Mouse (Mus musculus): Measurements from ENCODE around the gene Depdc5. TPM values are rescaled to one million over a fixed set of nuclear protein-coding genes. Genes with fewer than 3 reads are reported as not detected.
"Not testable (repeated sequence)": the region's sequence is repeated elsewhere in the genome, so short reads cannot be mapped to it uniquely, and the experiment has no call there.

Depdc5 gene
- 32.4 and 35.0 TPM in 2 replicates for polyA plus RNA-seq (2014; fragmentation: Nextera tagmentation; extraction: Ambion mirVana)

DNA sequence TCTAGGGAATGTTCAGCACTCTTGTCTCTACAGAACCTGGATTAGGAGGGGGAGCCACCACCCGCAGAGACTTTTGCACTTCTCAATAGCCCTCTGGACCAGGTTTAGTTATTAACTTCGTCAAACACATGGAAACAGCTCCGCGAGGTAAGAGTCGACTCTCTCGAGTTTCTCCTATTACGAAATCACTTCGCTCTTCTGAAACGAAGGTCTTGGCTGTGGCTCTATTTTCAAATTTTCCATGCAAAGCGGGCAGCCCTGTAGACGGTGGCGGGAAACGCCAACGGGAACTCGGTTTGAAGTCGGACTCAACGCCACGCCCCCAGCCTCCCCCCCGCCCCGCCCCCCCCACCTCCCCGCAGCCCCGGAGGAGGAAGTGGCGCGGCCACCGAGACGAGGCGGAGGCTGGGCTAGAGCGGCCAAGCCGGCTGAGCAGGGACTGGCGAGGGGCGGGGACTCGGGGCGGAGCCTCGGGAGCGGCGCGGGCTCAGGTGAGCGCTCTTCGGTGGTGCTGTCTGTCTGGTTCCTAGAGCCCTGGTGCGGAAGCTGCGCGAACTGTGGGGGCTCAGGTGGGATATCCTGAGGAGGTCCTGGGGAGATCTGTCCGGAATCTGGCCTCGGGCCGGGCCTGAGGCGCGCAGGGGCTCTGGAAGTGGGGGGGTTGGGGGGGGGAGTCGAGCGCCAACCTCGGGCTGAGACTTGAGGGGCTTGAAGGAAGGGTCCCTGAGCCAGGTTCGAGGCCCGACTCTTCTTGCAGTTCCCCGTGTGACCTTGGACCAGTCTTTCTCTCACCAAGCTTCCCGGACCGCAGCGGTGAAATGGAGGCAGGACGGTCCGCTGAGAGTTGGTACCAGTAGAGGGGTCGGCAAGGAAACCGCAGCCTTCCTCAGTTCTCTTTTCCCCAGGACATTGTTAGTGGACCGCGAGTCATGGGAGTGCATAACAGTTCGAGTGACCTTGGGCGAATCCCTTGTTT is at the start of gene Depdc5:
TSS of gene Depdc5 (plus strand) at position 449 of the 976 bp plus-strand sequence.
- peak within 1 kb of the TSS; percentile 65 for H3K4me3 ChIP-seq (ENCODE audit: low read depth, low read length)
- peak; percentile 99 for ATAC-seq (ENCODE audit: low FRiP score)
- peaks cover 6% of the 10 kb centered on the region for H3K4me1 ChIP-seq (ENCODE audit: control insufficient read depth, insufficient read depth, low read length)
- no peaks in the 10 kb centered on the region for H3K36me3 ChIP-seq (ENCODE audit: control insufficient read depth, insufficient read depth, low read length)
- H3K27me3 ChIP-seq (ENCODE audit: control insufficient read depth, insufficient read depth, low read length) = no peaks in the 10 kb centered on the region
- WGBS = under 1% methylated on average over 57 of the region's 64 CpGs
- H3K9ac ChIP-seq (ENCODE audit: low read length) = peak within 1 kb of the TSS; percentile 60
- H3K4me2 ChIP-seq = peak within 1 kb of the TSS; percentile 69
- H3K27ac ChIP-seq (ENCODE audit: low read depth, low read length) = no peak within 1 kb of the TSS
- DNase-seq (ENCODE audit: low spot score, missing footprints) = peak; percentile 98
- H3K9me3 ChIP-seq (ENCODE audit: control insufficient read depth, low read length) = no peaks in the 10 kb centered on the region

DNA sequence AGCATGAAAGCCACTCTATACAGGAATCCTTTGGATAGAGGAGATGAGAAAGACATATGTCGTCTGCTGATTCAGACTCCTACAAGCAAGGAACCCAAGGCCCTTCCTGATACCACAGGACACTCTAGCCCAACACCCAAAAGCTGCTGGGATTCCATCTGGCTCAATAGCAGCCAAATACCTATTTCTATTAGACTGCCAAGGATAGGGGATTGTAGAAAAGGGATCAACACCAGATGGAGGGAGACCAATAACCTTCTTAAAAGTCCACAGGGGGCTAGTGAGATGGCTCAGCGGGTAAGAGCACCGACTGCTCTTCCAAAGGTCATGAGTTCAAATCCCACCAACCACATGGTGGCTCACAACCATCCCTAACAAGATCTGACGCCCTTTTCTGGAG is 48.1 kb upstream of the Depdc5 start:
- 94% methylated on average over 4 of the region's 4 CpGs for WGBS
- Histone ChIP-seq H3K27ac (ENCODE audit: low read depth, low read length) (no peak overlapping the region), H3K4me1 (ENCODE audit: control insufficient read depth, insufficient read depth, low read length) (no peaks in the 10 kb centered on the region), H3K36me3 (ENCODE audit: control insufficient read depth, insufficient read depth, low read length) (peaks cover 7% of the 10 kb centered on the region), H3K9me3 (ENCODE audit: control insufficient read depth, low read length) (no peaks in the 10 kb centered on the region), H3K4me2 (no peak overlapping the region), H3K4me3 (ENCODE audit: low read depth, low read length) (no peak overlapping the region), H3K9ac (ENCODE audit: low read length) (no peak overlapping the region), H3K27me3 (ENCODE audit: control insufficient read depth, insufficient read depth, low read length) (no peaks in the 10 kb centered on the region)
- ATAC-seq (ENCODE audit: low FRiP score) = no peak
- DNase-seq (ENCODE audit: low spot score, missing footprints) = no peak

DNA sequence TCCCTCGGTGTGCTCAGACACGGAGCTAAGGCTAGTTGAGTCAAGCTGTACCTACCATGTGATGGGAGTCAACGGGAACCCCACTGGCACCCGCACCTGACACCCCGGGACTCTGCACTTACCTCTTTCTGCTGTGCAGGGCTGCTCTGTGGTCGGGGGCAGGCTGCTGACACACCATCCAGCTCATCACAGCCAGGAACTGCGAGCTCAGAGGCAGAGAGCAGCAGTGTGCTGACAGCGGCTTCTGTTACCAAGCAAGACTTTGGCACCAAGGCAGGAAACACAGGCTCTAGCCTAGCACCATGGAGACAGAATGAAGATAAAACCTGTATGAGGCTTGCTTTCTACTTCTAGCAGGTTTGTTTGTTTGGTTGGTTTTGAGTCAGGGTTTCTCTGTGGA is 43.0 kb upstream of the Depdc5 start:
- H3K27me3 ChIP-seq (ENCODE audit: control insufficient read depth, insufficient read depth, low read length) = no peaks in the 10 kb centered on the region
- no peak for DNase-seq (ENCODE audit: low spot score, missing footprints)
- WGBS = 93% methylated on average over 8 of the region's 8 CpGs
- peaks cover 14% of the 10 kb centered on the region for H3K36me3 ChIP-seq (ENCODE audit: control insufficient read depth, insufficient read depth, low read length)
- no peak overlapping the region for H3K4me3 ChIP-seq (ENCODE audit: low read depth, low read length)
- no peak overlapping the region for H3K27ac ChIP-seq (ENCODE audit: low read depth, low read length)
- no peaks in the 10 kb centered on the region for H3K4me1 ChIP-seq (ENCODE audit: control insufficient read depth, insufficient read depth, low read length)
- no peaks in the 10 kb centered on the region for H3K9me3 ChIP-seq (ENCODE audit: control insufficient read depth, low read length)
- H3K9ac ChIP-seq (ENCODE audit: low read length) = no peak overlapping the region
- H3K4me2 ChIP-seq = no peak overlapping the region
- ATAC-seq (ENCODE audit: low FRiP score) = no peak

DNA sequence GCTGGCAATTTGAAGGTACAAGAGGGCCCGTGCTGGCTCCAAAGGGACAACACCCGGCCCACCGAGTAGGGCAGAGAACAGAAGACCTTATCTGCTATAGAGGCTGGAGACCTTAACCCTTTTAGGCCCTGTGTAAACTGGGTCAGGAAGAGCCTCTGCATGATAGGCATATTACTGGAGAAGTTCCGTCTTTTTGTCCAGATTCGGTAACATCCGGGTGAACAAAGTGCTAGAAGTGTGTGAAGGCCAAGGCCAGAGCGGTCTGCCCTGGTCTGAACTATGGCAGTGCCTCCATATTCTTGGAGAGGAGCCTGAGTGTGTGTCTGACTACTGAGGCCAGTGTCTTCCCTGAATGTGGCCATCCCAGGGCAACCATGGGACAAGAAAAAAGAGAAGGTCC is 36.5 kb upstream of the Depdc5 start, which contains the start of gene Gm20671:
TSS of gene Gm20671 (minus strand) at position 101 of the 400 bp plus-strand sequence.
- no peak for DNase-seq (ENCODE audit: low spot score, missing footprints)
- no peaks in the 10 kb centered on the region for H3K27me3 ChIP-seq (ENCODE audit: control insufficient read depth, insufficient read depth, low read length)
- no peak for ATAC-seq (ENCODE audit: low FRiP score)
- H3K9ac ChIP-seq (ENCODE audit: low read length) = no peak within 1 kb of the TSS
- peaks cover 16% of the 10 kb centered on the region for H3K36me3 ChIP-seq (ENCODE audit: control insufficient read depth, insufficient read depth, low read length)
- no peak within 1 kb of the TSS for H3K27ac ChIP-seq (ENCODE audit: low read depth, low read length)
- no peaks in the 10 kb centered on the region for H3K4me1 ChIP-seq (ENCODE audit: control insufficient read depth, insufficient read depth, low read length)
- 92% methylated on average over 7 of the region's 7 CpGs for WGBS
- no peak within 1 kb of the TSS for H3K4me2 ChIP-seq
- H3K4me3 ChIP-seq (ENCODE audit: low read depth, low read length) = no peak within 1 kb of the TSS
- no peaks in the 10 kb centered on the region for H3K9me3 ChIP-seq (ENCODE audit: control insufficient read depth, low read length)

DNA sequence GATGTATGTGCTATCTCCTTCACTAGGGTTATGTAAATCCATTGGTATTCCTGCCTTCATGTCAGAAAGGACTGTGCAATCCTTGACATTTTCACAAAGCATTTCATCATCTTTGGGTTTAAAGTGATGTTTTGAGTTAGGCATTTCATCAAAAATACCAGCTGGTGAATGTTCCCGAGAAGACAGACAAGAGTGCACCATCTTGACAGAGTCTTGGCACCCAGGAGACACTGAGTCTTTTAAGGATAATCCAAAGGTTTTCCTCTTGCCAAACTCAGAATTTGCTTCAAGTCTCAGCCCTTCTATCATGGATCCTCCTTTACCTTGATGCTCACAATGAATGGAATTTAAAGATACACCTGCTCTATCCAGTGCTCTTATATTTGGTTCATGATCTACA is 34.7 kb upstream of the Depdc5 start:
- peaks cover 19% of the 10 kb centered on the region for H3K36me3 ChIP-seq (ENCODE audit: control insufficient read depth, insufficient read depth, low read length)
- not testable (repeated sequence) for H3K27ac ChIP-seq (ENCODE audit: low read depth, low read length); H3K4me1 ChIP-seq (ENCODE audit: control insufficient read depth, insufficient read depth, low read length); H3K4me3 ChIP-seq (ENCODE audit: low read depth, low read length); ATAC-seq (ENCODE audit: low FRiP score); DNase-seq (ENCODE audit: low spot score, missing footprints); H3K9ac ChIP-seq (ENCODE audit: low read length); H3K27me3 ChIP-seq (ENCODE audit: control insufficient read depth, insufficient read depth, low read length); H3K4me2 ChIP-seq; H3K9me3 ChIP-seq (ENCODE audit: control insufficient read depth, low read length)
- 87% methylated on average over 1 of the region's 1 CpGs for WGBS

DNA sequence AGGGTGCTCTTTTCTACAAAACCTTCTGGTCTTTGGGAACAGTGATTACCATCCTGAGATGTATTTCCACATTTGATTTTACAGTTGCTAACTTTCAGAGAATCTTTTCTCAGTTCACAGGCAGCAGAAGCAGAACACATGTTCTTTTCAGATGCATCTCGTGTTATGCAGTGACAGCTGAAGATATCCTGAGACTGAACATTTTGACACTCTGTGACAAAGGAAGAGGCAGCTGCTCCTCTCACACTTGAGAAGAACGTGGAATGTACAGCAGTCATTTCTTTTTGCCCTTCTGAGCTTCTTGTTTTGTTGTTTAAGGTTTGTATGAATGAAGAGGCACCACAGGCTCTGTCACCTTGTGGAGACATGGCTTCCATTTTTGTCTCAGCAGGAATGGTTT is 33.4 kb upstream of the Depdc5 start:
- Histone ChIP-seq H3K27ac (ENCODE audit: low read depth, low read length) (no peak overlapping the region), H3K36me3 (ENCODE audit: control insufficient read depth, insufficient read depth, low read length) (peaks cover 24% of the 10 kb centered on the region), H3K4me1 (ENCODE audit: control insufficient read depth, insufficient read depth, low read length) (no peaks in the 10 kb centered on the region), H3K4me2 (no peak overlapping the region), H3K4me3 (ENCODE audit: low read depth, low read length) (no peak overlapping the region), H3K9ac (ENCODE audit: low read length) (no peak overlapping the region), H3K27me3 (ENCODE audit: control insufficient read depth, insufficient read depth, low read length) (no peaks in the 10 kb centered on the region), H3K9me3 (ENCODE audit: control insufficient read depth, low read length) (no peaks in the 10 kb centered on the region)
- WGBS = 88% methylated on average over 2 of the region's 2 CpGs
- DNase-seq (ENCODE audit: low spot score, missing footprints) (no peak), ATAC-seq (ENCODE audit: low FRiP score) (no peak)

DNA sequence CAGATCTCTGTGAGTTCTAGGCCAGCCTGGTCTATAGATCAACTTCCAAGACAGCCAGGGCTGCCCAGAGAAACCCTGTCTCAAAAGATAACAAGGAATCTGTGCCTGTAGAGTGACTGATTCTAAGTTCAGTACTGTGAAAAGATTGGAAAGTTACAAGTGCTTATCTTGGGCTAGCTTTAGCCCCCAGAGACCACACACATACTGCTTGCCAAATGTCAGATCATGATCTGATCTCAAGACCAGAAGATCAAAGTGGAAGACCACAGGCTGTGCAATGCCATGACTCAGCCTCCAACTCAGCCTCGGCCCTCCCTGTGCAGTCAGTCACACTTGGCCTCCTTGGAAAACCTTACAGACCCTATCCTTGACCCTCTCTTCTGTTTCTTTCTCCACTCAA is 29.0 kb upstream of the Depdc5 start:
- H3K27ac ChIP-seq (ENCODE audit: low read depth, low read length) = no peak overlapping the region
- no peaks in the 10 kb centered on the region for H3K27me3 ChIP-seq (ENCODE audit: control insufficient read depth, insufficient read depth, low read length)
- H3K4me3 ChIP-seq (ENCODE audit: low read depth, low read length) = no peak overlapping the region
- no peak overlapping the region for H3K4me2 ChIP-seq
- DNase-seq (ENCODE audit: low spot score, missing footprints) (no peak), ATAC-seq (ENCODE audit: low FRiP score) (no peak)
- H3K36me3 ChIP-seq (ENCODE audit: control insufficient read depth, insufficient read depth, low read length) = peaks cover 25% of the 10 kb centered on the region
- WGBS = 93% methylated on average over 1 of the region's 1 CpGs
- H3K9me3 ChIP-seq (ENCODE audit: control insufficient read depth, low read length) = no peaks in the 10 kb centered on the region
- no peak overlapping the region for H3K9ac ChIP-seq (ENCODE audit: low read length)
- H3K4me1 ChIP-seq (ENCODE audit: control insufficient read depth, insufficient read depth, low read length) = no peaks in the 10 kb centered on the region

DNA sequence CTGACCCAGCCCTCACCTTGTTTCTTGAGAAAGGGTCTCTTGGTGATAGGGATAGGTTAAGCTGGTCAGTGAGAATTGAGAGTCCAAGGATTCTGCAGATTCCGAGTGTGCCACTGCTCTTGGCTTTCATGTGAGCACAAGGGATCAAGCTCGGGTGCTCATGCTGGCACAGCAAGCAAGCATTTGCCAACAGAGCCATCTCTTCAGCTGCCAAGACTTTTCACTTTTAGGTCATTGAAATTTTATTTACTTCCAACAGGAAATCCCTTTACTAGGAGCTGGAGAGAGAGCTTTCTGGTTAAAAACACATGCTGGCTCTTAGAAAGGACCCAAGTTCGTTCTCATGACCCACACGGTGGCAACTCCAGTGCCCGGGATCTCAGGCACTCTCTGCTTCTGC is 26.5 kb upstream of the Depdc5 start:
- Histone ChIP-seq H3K4me1 (ENCODE audit: control insufficient read depth, insufficient read depth, low read length) (no peaks in the 10 kb centered on the region), H3K4me2 (no peak overlapping the region), H3K4me3 (ENCODE audit: low read depth, low read length) (no peak overlapping the region), H3K27me3 (ENCODE audit: control insufficient read depth, insufficient read depth, low read length) (no peaks in the 10 kb centered on the region), H3K36me3 (ENCODE audit: control insufficient read depth, insufficient read depth, low read length) (peaks cover 34% of the 10 kb centered on the region), H3K9ac (ENCODE audit: low read length) (no peak overlapping the region), H3K9me3 (ENCODE audit: control insufficient read depth, low read length) (no peaks in the 10 kb centered on the region), H3K27ac (ENCODE audit: low read depth, low read length) (no peak overlapping the region)
- DNase-seq (ENCODE audit: low spot score, missing footprints) = no peak
- WGBS = 93% methylated on average over 5 of the region's 5 CpGs
- ATAC-seq (ENCODE audit: low FRiP score) = no peak

DNA sequence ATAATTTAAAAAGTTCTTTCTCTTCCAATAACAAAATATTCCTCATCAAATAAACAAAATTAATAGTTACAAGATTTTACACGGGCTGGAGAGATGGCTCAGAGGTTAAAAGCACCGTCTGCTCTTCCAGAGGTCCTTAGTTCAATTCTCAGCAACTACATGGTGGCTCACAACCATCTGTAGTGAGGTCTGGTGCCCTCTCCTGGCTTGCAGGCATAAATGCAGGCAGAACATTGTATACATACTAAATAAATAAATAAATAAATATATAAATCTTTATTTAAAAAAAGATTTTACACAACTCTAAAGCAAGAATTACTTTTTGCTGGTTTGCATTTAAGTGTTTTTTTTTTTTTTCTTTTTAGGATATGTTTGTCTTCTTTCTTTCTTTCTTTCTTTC is 23.5 kb upstream of the Depdc5 start:
- no peaks in the 10 kb centered on the region for H3K27me3 ChIP-seq (ENCODE audit: control insufficient read depth, insufficient read depth, low read length)
- H3K4me2 ChIP-seq = no peak overlapping the region
- DNase-seq (ENCODE audit: low spot score, missing footprints) = no peak
- no peak for ATAC-seq (ENCODE audit: low FRiP score)
- H3K36me3 ChIP-seq (ENCODE audit: control insufficient read depth, insufficient read depth, low read length) = peaks cover 28% of the 10 kb centered on the region
- no peak overlapping the region for H3K27ac ChIP-seq (ENCODE audit: low read depth, low read length)
- no peaks in the 10 kb centered on the region for H3K4me1 ChIP-seq (ENCODE audit: control insufficient read depth, insufficient read depth, low read length)
- H3K9ac ChIP-seq (ENCODE audit: low read length) = no peak overlapping the region
- H3K4me3 ChIP-seq (ENCODE audit: low read depth, low read length) = no peak overlapping the region
- H3K9me3 ChIP-seq (ENCODE audit: control insufficient read depth, low read length) = no peaks in the 10 kb centered on the region
- 95% methylated on average over 2 of the region's 2 CpGs for WGBS
